In genomic region chr11:99441220-99441619, GRCm38 (mm10) we compare ENCODE assay signal across 40 mouse cellular contexts. TPM values are rescaled to one million over a fixed set of nuclear protein-coding genes. Genes with fewer than 3 reads are reported as not detected.
A peak's percentile ranks its signal among the peaks of the same experiment; 100 is the strongest.
DNase-seq lines count a peak whose midpoint lies in the region; ATAC-seq and TF ChIP-seq lines count a peak whose summit lies in the region.
"Had no signal": no experiment of that assay in that cellular context is flagged by ENCODE, and none has a peak within 500 bp of the region (broad histone marks: within the 10 kb centered on the region; RNA-seq: fewer than 3 reads in every experiment).

No protein-coding gene starts in this region.

- 0 out of 2 replicates have a peak overlapping the region, but pooled peaks have one; percentile 31 for H3K4me3 ChIP-seq in kidney, adult 2 months (ENCODE audit: insufficient read depth, low read depth, low read length)
- no peak overlapping the region for H3K4me3 ChIP-seq in kidney, embryonic 15.5 days (replicated peaks)
- no peak overlapping the region for H3K4me3 ChIP-seq in liver, embryonic 11.5 days (ENCODE audit: low read depth, low read length)
- no peak overlapping the region for H3K4me3 ChIP-seq in liver, embryonic 12.5 days
- H3K4me3 ChIP-seq in liver, embryonic 15.5 days (replicated peaks) = no peak overlapping the region
- H3K4me3 ChIP-seq: embryonic facial prominence, embryonic 13.5 days; forebrain, embryonic 10.5 days; forebrain, embryonic 15.5 days; gastrocnemius, adult 2 months; hindbrain, embryonic 10.5 days; hindbrain, embryonic 15.5 days; limb, embryonic 12.5 days; midbrain, embryonic 13.5 days; neural tube, embryonic 13.5 days had no signal

- no peak for ATAC-seq in kidney, embryonic 15.5 days (replicated peaks; ENCODE audit: low FRiP score)
- no peak for ATAC-seq in liver, embryonic 11.5 days (replicated peaks; ENCODE audit: low FRiP score)
- ATAC-seq in liver, embryonic 12.5 days = no peak
- ATAC-seq in liver, embryonic 15.5 days (ENCODE audit: insufficient read depth) = no peak
- ATAC-seq: forebrain, embryonic 15.5 days; inflammation-experienced regulatory T-cells, adult 6 months; midbrain, embryonic 13.5 days; Patski had no signal

- 25% methylated on average over 8 of the region's 8 CpGs for WGBS in kidney, adult 2 months
- WGBS in kidney, embryonic 15.5 days = 48% methylated on average over 8 of the region's 8 CpGs
- 48% methylated on average over 8 of the region's 8 CpGs for WGBS in liver, embryonic 11.5 days
- WGBS in liver, embryonic 12.5 days (ENCODE audit: insufficient replicate concordance) = 35% methylated on average over 8 of the region's 8 CpGs
- WGBS in liver, embryonic 15.5 days (ENCODE audit: insufficient replicate concordance) = 40% methylated on average over 8 of the region's 8 CpGs

- no peaks in the 10 kb centered on the region for H3K36me3 ChIP-seq in kidney, adult 2 months (ENCODE audit: control insufficient read depth, insufficient read depth, low read length)
- H3K36me3 ChIP-seq in kidney, embryonic 15.5 days = no peaks in the 10 kb centered on the region
- no peaks in the 10 kb centered on the region for H3K36me3 ChIP-seq in liver, embryonic 11.5 days (ENCODE audit: control insufficient read depth, insufficient read depth, low read length)
- H3K36me3 ChIP-seq in liver, embryonic 12.5 days = no peaks in the 10 kb centered on the region
- no peaks in the 10 kb centered on the region for H3K36me3 ChIP-seq in liver, embryonic 15.5 days (replicated peaks)
- H3K36me3 ChIP-seq: embryonic facial prominence, embryonic 13.5 days; forebrain, embryonic 10.5 days; forebrain, embryonic 15.5 days; hindbrain, embryonic 10.5 days; hindbrain, embryonic 15.5 days; limb, embryonic 12.5 days; midbrain, embryonic 13.5 days; neural tube, embryonic 13.5 days had no signal

- no peak for TF ChIP-seq CTCF in kidney, adult 2 months (conservative IDR thresholded peaks at IDR 0.05; ENCODE audit: insufficient read depth, insufficient read length, low read depth, low read length)

- peaks cover 2% of the 10 kb centered on the region; the same call in 1 of the 2 replicates for H3K4me1 ChIP-seq in kidney, adult 2 months (ENCODE audit: control insufficient read depth, insufficient read depth, low read length)
- peaks cover 5% of the 10 kb centered on the region; the same call in 1 of the 2 replicates for H3K4me1 ChIP-seq in kidney, embryonic 15.5 days
- H3K4me1 ChIP-seq in liver, embryonic 11.5 days (replicated peaks; ENCODE audit: control insufficient read depth, insufficient read depth, low read length) = no peaks in the 10 kb centered on the region
- 0 out of 2 replicates have a peak, but pooled peaks cover 3% of the 10 kb centered on the region for H3K4me1 ChIP-seq in liver, embryonic 12.5 days
- peaks cover 4% of the 10 kb centered on the region for H3K4me1 ChIP-seq in liver, embryonic 15.5 days (replicated peaks)
- H3K4me1 ChIP-seq: forebrain, embryonic 15.5 days; hindbrain, embryonic 15.5 days; midbrain, embryonic 13.5 days; neural tube, embryonic 13.5 days had no signal

- no peaks in the 10 kb centered on the region for H3K9me3 ChIP-seq in kidney, embryonic 15.5 days (replicated peaks)
- no peaks in the 10 kb centered on the region for H3K9me3 ChIP-seq in liver, embryonic 11.5 days (ENCODE audit: control insufficient read depth, low read length)
- H3K9me3 ChIP-seq in liver, embryonic 12.5 days (replicated peaks) = no peaks in the 10 kb centered on the region
- H3K9me3 ChIP-seq in liver, embryonic 15.5 days (replicated peaks) = no peaks in the 10 kb centered on the region
- H3K9me3 ChIP-seq: embryonic facial prominence, embryonic 13.5 days; forebrain, embryonic 10.5 days; forebrain, embryonic 15.5 days; hindbrain, embryonic 10.5 days; hindbrain, embryonic 15.5 days; limb, embryonic 12.5 days; midbrain, embryonic 13.5 days; neural tube, embryonic 13.5 days had no signal

- no peak overlapping the region for H3K4me2 ChIP-seq in kidney, embryonic 15.5 days
- peak overlapping the region; percentile 26 for H3K4me2 ChIP-seq in liver, embryonic 11.5 days
- no peak overlapping the region for H3K4me2 ChIP-seq in liver, embryonic 12.5 days
- no peak overlapping the region for H3K4me2 ChIP-seq in liver, embryonic 15.5 days
- H3K4me2 ChIP-seq: embryonic facial prominence, embryonic 13.5 days; forebrain, embryonic 15.5 days; hindbrain, embryonic 15.5 days; limb, embryonic 12.5 days; midbrain, embryonic 13.5 days; neural tube, embryonic 13.5 days had no signal

- H3K27ac ChIP-seq in kidney, adult 2 months (ENCODE audit: insufficient read depth, low read depth, low read length) = peak overlapping the region; percentile 88
- H3K27ac ChIP-seq in kidney, embryonic 15.5 days = no peak overlapping the region
- H3K27ac ChIP-seq in liver, embryonic 11.5 days (ENCODE audit: low read depth, low read length) = no peak overlapping the region; the same call in 1 of the 2 replicates
- H3K27ac ChIP-seq in liver, embryonic 12.5 days = no peak overlapping the region
- peak overlapping the region; percentile 55 for H3K27ac ChIP-seq in liver, embryonic 15.5 days (replicated peaks)
- H3K27ac ChIP-seq: embryonic facial prominence, embryonic 13.5 days; forebrain, embryonic 10.5 days; forebrain, embryonic 15.5 days; gastrocnemius, adult 2 months; hindbrain, embryonic 10.5 days; hindbrain, embryonic 15.5 days; limb, embryonic 12.5 days; macrophage; midbrain, embryonic 13.5 days; neural tube, embryonic 13.5 days had no signal

- no peaks in the 10 kb centered on the region for H3K27me3 ChIP-seq in kidney, adult 2 months (replicated peaks; ENCODE audit: control insufficient read depth, insufficient read depth, low read length)
- no peaks in the 10 kb centered on the region for H3K27me3 ChIP-seq in kidney, embryonic 15.5 days
- no peaks in the 10 kb centered on the region for H3K27me3 ChIP-seq in liver, embryonic 11.5 days (replicated peaks; ENCODE audit: control insufficient read depth, insufficient read depth, low read length)
- no peaks in the 10 kb centered on the region for H3K27me3 ChIP-seq in liver, embryonic 12.5 days (replicated peaks)
- no peaks in the 10 kb centered on the region for H3K27me3 ChIP-seq in liver, embryonic 15.5 days
- H3K27me3 ChIP-seq: embryonic facial prominence, embryonic 13.5 days; forebrain, embryonic 15.5 days; hindbrain, embryonic 15.5 days; limb, embryonic 12.5 days; midbrain, embryonic 13.5 days; neural tube, embryonic 13.5 days; Patski had no signal

- peak; percentile 72 for DNase-seq in kidney, adult 2 months
- DNase-seq in liver, embryonic 11.5 days (ENCODE audit: low spot score) = no peak
- no peak for DNase-seq in right cerebral cortex, postnatal 10 days (ENCODE audit: low spot score in 2 of 2)
- DNase-seq in layer of hippocampus, postnatal 36 days = no peak
- no peak for DNase-seq in adrenal gland, postnatal 36 days
- DNase-seq: adrenal gland, postnatal 14 days; cerebellum, adult 11-12 months; cerebellum, adult 9-11 months; gastrocnemius, adult 2 months; heart, postnatal 14 days; kidney, postnatal 4 days; layer of hippocampus, adult 9-11 months; lung, adult 2 months; lung, postnatal 10 days; retina, postnatal 1 day; right cerebral cortex, postnatal 25 days; spleen, adult 18-20 months; thymus, postnatal 14 days had no signal

- H3K9ac ChIP-seq in kidney, embryonic 15.5 days = no peak overlapping the region
- H3K9ac ChIP-seq in liver, embryonic 11.5 days (ENCODE audit: low read depth, low read length) = no peak overlapping the region
- no peak overlapping the region for H3K9ac ChIP-seq in liver, embryonic 12.5 days
- no peak overlapping the region for H3K9ac ChIP-seq in liver, embryonic 15.5 days
- H3K9ac ChIP-seq: embryonic facial prominence, embryonic 13.5 days; forebrain, embryonic 15.5 days; hindbrain, embryonic 15.5 days; limb, embryonic 12.5 days; midbrain, embryonic 13.5 days; neural tube, embryonic 13.5 days had no signal

- no peak for TF ChIP-seq POLR2A in kidney, adult 2 months (IDR thresholded peaks at IDR 0.05; ENCODE audit: low read depth, low read length)

RNA-seq across cellular contexts. Expression of gene Krt20, which starts 3.3 kb away (rescaled TPM):
- polyA plus RNA-seq in kidney, adult 2 months (2012; rRNA removed) = 0.13 and 0.23 TPM in 2 replicates
- 1.2 and 1.7 TPM in 2 replicates for polyA plus RNA-seq in kidney, embryonic 15.5 days (2015; fragmentation: Nextera tagmentation; extraction: Ambion mirVana)
- polyA plus RNA-seq in liver, embryonic 11.5 days (2014; fragmentation: Nextera tagmentation; extraction: Ambion mirVana) = 32.1 and 34.1 TPM in 2 replicates
- 23.5 and 24.6 TPM in 2 replicates for polyA plus RNA-seq in liver, embryonic 12.5 days (2016; fragmentation: Nextera tagmentation; extraction: Ambion mirVana)
- 33.2 and 34.0 TPM in 2 replicates for polyA plus RNA-seq in liver, embryonic 15.5 days (2015; fragmentation: Nextera tagmentation; extraction: Ambion mirVana)
- total RNA-seq in layer of hippocampus, postnatal 36 days (2021) = not detected
- total RNA-seq in adrenal gland, postnatal 36 days (2021) = under 1 TPM in 1 of 2 experiments, not detected in 1; 0.26 TPM
- total RNA-seq: gastrocnemius, adult 2 months; heart, adult 8-10 months; left cerebral cortex, adult 18-20 months; left cerebral cortex, postnatal 25 days; megakaryocyte-erythroid progenitor cell, adult 5-6 weeks; MEL had no signal
- polyA plus RNA-seq: forebrain, embryonic 15.5 days; inflammation-experienced regulatory T-cells, adult 6 months; lung, adult 2 months; macrophage; midbrain, embryonic 13.5 days; Patski had no signal

RNA-seq across cellular contexts. Expression of gene Krt12, which starts 19.2 kb away (rescaled TPM):
- not detected in 2 replicates for polyA plus RNA-seq in kidney, adult 2 months (2012; rRNA removed)
- not detected in 2 replicates for polyA plus RNA-seq in kidney, embryonic 15.5 days (2015; fragmentation: Nextera tagmentation; extraction: Ambion mirVana)
- not detected in 2 replicates for polyA plus RNA-seq in liver, embryonic 11.5 days (2014; fragmentation: Nextera tagmentation; extraction: Ambion mirVana)
- polyA plus RNA-seq in liver, embryonic 12.5 days (2016; fragmentation: Nextera tagmentation; extraction: Ambion mirVana) = 0.06 TPM in 1 of 2 replicates, not detected in the other
- not detected in 2 replicates for polyA plus RNA-seq in liver, embryonic 15.5 days (2015; fragmentation: Nextera tagmentation; extraction: Ambion mirVana)
- under 1 TPM; 0.61 to 0.97 TPM for total RNA-seq in layer of hippocampus, postnatal 36 days (2021)
- total RNA-seq in adrenal gland, postnatal 36 days (2021) = not detected
- total RNA-seq: adrenal gland, postnatal 14 days; gastrocnemius, adult 2 months; gastrocnemius, postnatal 4 days; heart, adult 8-10 months; heart, postnatal 14 days; megakaryocyte-erythroid progenitor cell, adult 5-6 weeks; MEL had no signal
- polyA plus RNA-seq: embryonic facial prominence, embryonic 13.5 days; forebrain, embryonic 10.5 days; heart, embryonic 14.5 days; hindbrain, embryonic 15.5 days; inflammation-experienced regulatory T-cells, adult 6 months; limb, embryonic 12.5 days; macrophage; Patski had no signal

RNA-seq across cellular contexts. Expression of gene Krt23, which starts 51.7 kb away (rescaled TPM):
- polyA plus RNA-seq in kidney, adult 2 months (2012; rRNA removed) = 2.7 and 3.5 TPM in 2 replicates
- polyA plus RNA-seq in kidney, embryonic 15.5 days (2015; fragmentation: Nextera tagmentation; extraction: Ambion mirVana) = 19.9 and 20.3 TPM in 2 replicates
- polyA plus RNA-seq in liver, embryonic 11.5 days (2014; fragmentation: Nextera tagmentation; extraction: Ambion mirVana) = 0.38 TPM in 2 replicates
- polyA plus RNA-seq in liver, embryonic 12.5 days (2016; fragmentation: Nextera tagmentation; extraction: Ambion mirVana) = 0.20 and 0.35 TPM in 2 replicates
- polyA plus RNA-seq in liver, embryonic 15.5 days (2015; fragmentation: Nextera tagmentation; extraction: Ambion mirVana) = 1.0 and 1.2 TPM in 2 replicates
- total RNA-seq in layer of hippocampus, postnatal 36 days (2021) = not detected
- total RNA-seq in adrenal gland, postnatal 36 days (2021) = under 1 TPM in 1 of 2 experiments, not detected in 1; 0.16 TPM
- total RNA-seq: gastrocnemius, adult 2 months; heart, adult 8-10 months; heart, postnatal 14 days; left cerebral cortex, adult 18-20 months; left cerebral cortex, postnatal 25 days; megakaryocyte-erythroid progenitor cell, adult 5-6 weeks; MEL had no signal
- polyA plus RNA-seq: frontal cortex, adult 2 months; heart, embryonic 14.5 days; hindbrain, embryonic 10.5 days; inflammation-experienced regulatory T-cells, adult 6 months; macrophage; midbrain, embryonic 13.5 days; neural tube, embryonic 13.5 days had no signal

RNA-seq across cellular contexts. Expression of gene Krt10, which starts 52.1 kb away (rescaled TPM):
- 2.4 and 3.1 TPM in 2 replicates for polyA plus RNA-seq in kidney, adult 2 months (2012; rRNA removed)
- polyA plus RNA-seq in kidney, embryonic 15.5 days (2015; fragmentation: Nextera tagmentation; extraction: Ambion mirVana) = 28.7 and 35.2 TPM in 2 replicates
- 10.0 and 13.1 TPM in 2 replicates for polyA plus RNA-seq in liver, embryonic 11.5 days (2014; fragmentation: Nextera tagmentation; extraction: Ambion mirVana)
- 5.2 and 6.1 TPM in 2 replicates for polyA plus RNA-seq in liver, embryonic 12.5 days (2016; fragmentation: Nextera tagmentation; extraction: Ambion mirVana)
- polyA plus RNA-seq in liver, embryonic 15.5 days (2015; fragmentation: Nextera tagmentation; extraction: Ambion mirVana) = 2.1 and 3.1 TPM in 2 replicates
- 10 to 100 TPM; 15.3 to 17.5 TPM for total RNA-seq in layer of hippocampus, postnatal 36 days (2021)
- total RNA-seq in adrenal gland, postnatal 36 days (2021) = 1 to 10 TPM; 4.4 to 6.4 TPM
- total RNA-seq: MEL had no signal

Comparison
In these comparisons a context has a peak if more than half of its experiments do, and no peak if none do; other contexts are left out.
1. H3K27ac ChIP-seq: peak in kidney, adult 2 months (single experiment) and liver, embryonic 15.5 days (single experiment); none in kidney, embryonic 15.5 days (single experiment), liver, embryonic 11.5 days (single experiment) and liver, embryonic 12.5 days (single experiment).